ENCODE assay signal across 8 mouse cellular contexts in the genomic region with DNA sequence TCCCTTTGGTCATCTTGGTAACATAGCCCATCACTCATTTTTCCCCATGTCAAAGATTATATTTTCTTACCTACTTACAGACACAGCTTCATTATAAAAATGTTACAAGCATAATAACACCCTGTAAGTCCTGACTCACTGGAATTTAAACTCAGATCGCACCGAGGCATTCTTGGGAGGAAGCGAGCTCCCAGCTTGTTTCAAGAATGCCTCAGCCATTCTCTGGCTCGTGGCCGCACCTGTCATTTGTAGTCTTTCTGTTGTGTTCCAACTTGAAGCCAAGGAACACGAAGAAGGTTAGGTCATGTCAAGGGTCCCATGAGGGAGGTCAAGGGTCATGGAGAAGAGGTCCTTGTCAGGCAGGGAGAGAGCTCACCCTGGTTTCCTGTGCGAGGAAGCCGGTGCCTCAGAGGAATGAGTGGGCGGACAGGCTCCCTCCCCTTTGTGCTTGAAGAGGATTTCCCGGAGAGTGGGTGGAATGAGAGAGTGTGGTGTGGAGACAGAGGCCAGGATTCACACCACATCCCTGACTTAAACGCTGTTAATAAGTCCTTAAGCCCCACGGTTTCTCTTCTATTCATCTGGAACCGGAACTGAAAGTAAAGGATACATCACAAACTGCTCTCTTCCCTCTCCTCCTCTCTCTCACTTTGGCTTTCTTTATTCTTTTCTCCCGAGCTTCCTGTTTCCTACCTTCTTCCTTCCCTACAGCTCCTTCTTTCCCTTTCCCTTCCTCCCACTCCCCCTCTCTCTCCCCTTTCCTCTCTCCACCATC.
A peak's percentile ranks its signal among the peaks of the same experiment; 100 is the strongest.
DNase-seq lines count a peak whose midpoint lies in the region; ATAC-seq and TF ChIP-seq lines count a peak whose summit lies in the region.

No protein-coding gene starts in this region.

- no peaks in the 10 kb centered on the region for H3K27me3 ChIP-seq in Patski
- no peaks in the 10 kb centered on the region for H3K27me3 ChIP-seq in heart, embryonic 11.5 days (ENCODE audit: control insufficient read depth, insufficient read depth, low read length)
- no peaks in the 10 kb centered on the region for H3K27me3 ChIP-seq in hindbrain, postnatal 0 days (ENCODE audit: insufficient read depth, low read length)

- H3K9ac ChIP-seq in heart, embryonic 11.5 days (ENCODE audit: low read depth, low read length): no peak overlapping the region
- no peak overlapping the region for H3K9ac ChIP-seq in hindbrain, postnatal 0 days (replicated peaks; ENCODE audit: low read length)

- H3K27ac ChIP-seq in heart, embryonic 11.5 days (ENCODE audit: low read depth, low read length): no peak overlapping the region
- no peak overlapping the region for H3K27ac ChIP-seq in hindbrain, postnatal 0 days

- peaks cover 19% of the 10 kb centered on the region for H3K4me1 ChIP-seq in heart, embryonic 11.5 days (ENCODE audit: control insufficient read depth, insufficient read depth, low read length)
- no peaks in the 10 kb centered on the region for H3K4me1 ChIP-seq in hindbrain, postnatal 0 days (ENCODE audit: insufficient read depth, low read length)

- H3K4me3 ChIP-seq in heart, embryonic 11.5 days (ENCODE audit: low read depth, low read length): no peak overlapping the region
- no peak overlapping the region for H3K4me3 ChIP-seq in hindbrain, postnatal 0 days (ENCODE audit: low read length)

- in situ Hi-C loops in Patski (cut with MboI; ENCODE audit: low pct_unique_long_range_greater_than_20kb): loop anchor here (10.0 to 25.0 kb wide), 2 partner anchors 195 to 967 kb away; no protein-coding TSS in a partner anchor

- DNase-seq in frontal cortex, postnatal 14 days (ENCODE audit: low spot score in 2 of 2): no peak
- peak; percentile 31 for DNase-seq in Patski (ENCODE audit: low read depth, low spot score)
- peak; percentile 19 to 36 for DNase-seq in left cerebral cortex, adult 18-20 months (ENCODE audit: low spot score in 2 of 2)
- peak; percentile 22 for DNase-seq in urinary bladder, postnatal 14 days (ENCODE audit: low spot score)
- DNase-seq in T-cell, adult 2 months (ENCODE audit: low spot score): no peak
- DNase-seq in hindbrain, postnatal 0 days (ENCODE audit: low spot score): no peak

- 37% methylated on average over 14 of the region's 14 CpGs for WGBS in heart, embryonic 11.5 days (ENCODE audit: insufficient replicate concordance)
- WGBS in hindbrain, postnatal 0 days: 47% methylated on average over 14 of the region's 14 CpGs

- CTCF ChIA-PET in Patski (lab: Charles Lee): interaction anchor here (1.7 kb wide), 1 partner anchor 10 kb away, joined by 4 read pairs; no protein-coding TSS in a partner anchor

- H3K9me3 ChIP-seq in heart, embryonic 11.5 days (replicated peaks; ENCODE audit: control insufficient read depth, low read length): no peaks in the 10 kb centered on the region
- H3K9me3 ChIP-seq in hindbrain, postnatal 0 days (ENCODE audit: low read length): no peaks in the 10 kb centered on the region

- H3K4me2 ChIP-seq in heart, embryonic 11.5 days: 0 out of 2 replicates have a peak overlapping the region, but pooled peaks have one; percentile 19
- H3K4me2 ChIP-seq in hindbrain, postnatal 0 days (ENCODE audit: low read depth, low read length): no peak overlapping the region

- no peak for TF ChIP-seq CTCF in Patski (IDR thresholded peaks at IDR 0.05)
- TF ChIP-seq CTCF in hindbrain, postnatal 0 days (IDR thresholded peaks at IDR 0.05; ENCODE audit: low read depth): no peak

- POLR2A ChIA-PET in Patski (lab: Charles Lee): no interaction called here

- ATAC-seq in frontal cortex, adult (ENCODE audit: low TSS enrichment): peak; percentile 91
- peak; percentile 72 for ATAC-seq in Patski
- ATAC-seq in heart, embryonic 11.5 days (replicated peaks; ENCODE audit: insufficient number of reproducible peaks, low FRiP score, low TSS enrichment): no peak
- ATAC-seq in hindbrain, postnatal 0 days: no peak

- H3K36me3 ChIP-seq in heart, embryonic 11.5 days (ENCODE audit: control insufficient read depth, insufficient read depth, low read length): no peaks in the 10 kb centered on the region
- no peaks in the 10 kb centered on the region for H3K36me3 ChIP-seq in hindbrain, postnatal 0 days (ENCODE audit: insufficient read depth, low read length)

Comparison
In these comparisons a context has a peak if more than half of its experiments do, and no peak if none do; other contexts are left out.
1. ATAC-seq: peak in frontal cortex, adult (single experiment) and Patski (single experiment); none in heart, embryonic 11.5 days (single experiment) and hindbrain, postnatal 0 days (single experiment).
2. DNase-seq: peak in Patski (single experiment), left cerebral cortex, adult 18-20 months (2 of 2) and urinary bladder, postnatal 14 days (single experiment); none in frontal cortex, postnatal 14 days (0 of 2), T-cell, adult 2 months (single experiment) and hindbrain, postnatal 0 days (single experiment).